Mouse (Mus musculus) v-Abl transformed pro-B cells (cell line): ENCODE measurements around the gene Ninj2.

ENCODE experiments used
- in situ Hi-C, 2 experiments: fragments of 400-800 bp; cut with MboI; formaldehyde crosslinking; loops; one replicate each; pipeline ENCODE4 v1.15.1; 2025; ENCODE audit not compliant: unreplicated experiment in 2 of 2

The Ninj2 gene

GRCm38 (mm10) chr6:120119824-120120223 lies 26.7 kb downstream of the Ninj2 start:
- in situ Hi-C loops: loop anchor here in 1 of 2 experiments (5.0 kb wide), 1 partner anchor 32 kb away; no protein-coding TSS in a partner anchor

GRCm38 (mm10) chr6:120124688-120125087 lies 31.5 kb downstream of the Ninj2 start:
- in situ Hi-C loops: no loop called here

GRCm38 (mm10) chr6:120126456-120126855 lies 33.3 kb downstream of the Ninj2 start:
- in situ Hi-C loops: no loop called here

- in situ Hi-C loops: no loop called here
Measured at GRCm38 (mm10) chr6:120127321-120127720, 34.2 kb downstream of the Ninj2 start.

GRCm38 (mm10) chr6:120134748-120135147 lies 41.6 kb downstream of the Ninj2 start:
- in situ Hi-C loops: no loop called here

GRCm38 (mm10) chr6:120145439-120145838 lies 52.3 kb downstream of the Ninj2 start:
- in situ Hi-C loops: no loop called here

GRCm38 (mm10) chr6:120146676-120147075 lies 53.5 kb downstream of the Ninj2 start:
- in situ Hi-C loops: no loop called here

GRCm38 (mm10) chr6:120147411-120147810 lies 54.3 kb downstream of the Ninj2 start:
- in situ Hi-C loops: no loop called here

- in situ Hi-C loops: no loop called here
Measured at GRCm38 (mm10) chr6:120148716-120149392, 55.7 kb downstream of the Ninj2 start.

GRCm38 (mm10) chr6:120149458-120150120 lies 56.4 kb downstream of the Ninj2 start:
- in situ Hi-C loops: loop anchor here (5.0 kb wide), 4 partner anchors 32 to 112 kb away; partner anchors contain the start of gene Wnk1 (in 1 of the 2)

GRCm38 (mm10) chr6:120150206-120150605 lies 57.1 kb downstream of the Ninj2 start:
- in situ Hi-C loops: loop anchor here (5.0 kb wide), 4 partner anchors 33 to 113 kb away; partner anchors contain the start of gene Wnk1 (in 1 of the 2)

GRCm38 (mm10) chr6:120151616-120152053 lies 58.5 kb downstream of the Ninj2 start:
- in situ Hi-C loops: loop anchor here (5.0 kb wide), 4 partner anchors 34 to 114 kb away; partner anchors contain the start of gene Wnk1 (in 1 of the 2)

- in situ Hi-C loops: loop anchor here (5.0 kb wide), 4 partner anchors 34 to 116 kb away; partner anchors contain the start of gene Wnk1 (in 1 of the 2)
Measured at GRCm38 (mm10) chr6:120152739-120153696, 59.9 kb downstream of the Ninj2 start.

GRCm38 (mm10) chr6:120154526-120155309 lies 61.6 kb downstream of the Ninj2 start:
- in situ Hi-C loops: loop anchor here (5.0 kb wide), 4 partner anchors 33 to 117 kb away; partner anchors contain the start of gene Wnk1 (in 1 of the 2)

GRCm38 (mm10) chr6:120155510-120155909 lies 62.4 kb downstream of the Ninj2 start:
- in situ Hi-C loops: no loop called here

- in situ Hi-C loops: no loop called here
Measured at GRCm38 (mm10) chr6:120157479-120157878, 64.3 kb downstream of the Ninj2 start.

GRCm38 (mm10) chr6:120159133-120159901 lies 66.2 kb downstream of the Ninj2 start:
- in situ Hi-C loops: no loop called here

- in situ Hi-C loops: no loop called here
Measured at GRCm38 (mm10) chr6:120162928-120163327, 69.8 kb downstream of the Ninj2 start.

- in situ Hi-C loops: no loop called here
Measured at GRCm38 (mm10) chr6:120164765-120165164, 71.6 kb downstream of the Ninj2 start.
